Mouse (Mus musculus) left cerebral cortex, postnatal 4 days (tissue): ENCODE measurements around the gene Tmem201. TPM values are rescaled to one million over a fixed set of nuclear protein-coding genes. Genes with fewer than 3 reads are reported as not detected.
A peak's percentile ranks its signal among the peaks of the same experiment; 100 is the strongest.

ENCODE experiments used
- DNase-seq: peaks from one replicate; pipeline ENCODE4 v3.0.0-alpha.2; 2022
- intact Hi-C: fragments of 180-260 bp; cut with DNase I; formaldehyde crosslinking; loops from one replicate; pipeline ENCODE4 v1.15.1; 2025
- total RNA-seq, 2 experiments: library from RNA; stranded (reverse); gene quantifications; 2 replicates each; pipeline ENCODE4 v1.2.3; 2021

Tmem201 gene
- total RNA-seq, 2 experiments from 2014 or later, result 57.8 to 60.1 TPM

DNA sequence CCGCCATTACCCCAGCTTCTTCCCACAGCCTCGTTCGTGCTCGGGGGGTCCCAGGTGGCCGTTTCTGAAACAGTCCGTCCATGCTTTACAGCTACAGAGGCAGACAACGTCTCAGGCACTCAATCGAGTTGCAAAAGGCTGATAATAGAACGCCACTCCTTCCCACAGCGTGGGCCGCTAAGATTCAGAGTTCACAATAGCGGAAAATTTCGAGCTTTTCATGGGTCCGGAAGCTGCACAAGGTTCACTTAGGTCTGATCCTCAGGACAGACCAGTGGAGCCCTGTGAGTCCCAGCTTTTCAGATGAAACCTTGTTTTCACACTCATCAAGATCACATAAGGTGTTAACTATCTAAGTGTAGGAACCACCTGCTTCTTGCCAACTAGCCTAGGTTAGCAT is 49.0 kb downstream of the Tmem201 start:
- DNase-seq, result no peak
- intact Hi-C loops, result no loop called here

DNA sequence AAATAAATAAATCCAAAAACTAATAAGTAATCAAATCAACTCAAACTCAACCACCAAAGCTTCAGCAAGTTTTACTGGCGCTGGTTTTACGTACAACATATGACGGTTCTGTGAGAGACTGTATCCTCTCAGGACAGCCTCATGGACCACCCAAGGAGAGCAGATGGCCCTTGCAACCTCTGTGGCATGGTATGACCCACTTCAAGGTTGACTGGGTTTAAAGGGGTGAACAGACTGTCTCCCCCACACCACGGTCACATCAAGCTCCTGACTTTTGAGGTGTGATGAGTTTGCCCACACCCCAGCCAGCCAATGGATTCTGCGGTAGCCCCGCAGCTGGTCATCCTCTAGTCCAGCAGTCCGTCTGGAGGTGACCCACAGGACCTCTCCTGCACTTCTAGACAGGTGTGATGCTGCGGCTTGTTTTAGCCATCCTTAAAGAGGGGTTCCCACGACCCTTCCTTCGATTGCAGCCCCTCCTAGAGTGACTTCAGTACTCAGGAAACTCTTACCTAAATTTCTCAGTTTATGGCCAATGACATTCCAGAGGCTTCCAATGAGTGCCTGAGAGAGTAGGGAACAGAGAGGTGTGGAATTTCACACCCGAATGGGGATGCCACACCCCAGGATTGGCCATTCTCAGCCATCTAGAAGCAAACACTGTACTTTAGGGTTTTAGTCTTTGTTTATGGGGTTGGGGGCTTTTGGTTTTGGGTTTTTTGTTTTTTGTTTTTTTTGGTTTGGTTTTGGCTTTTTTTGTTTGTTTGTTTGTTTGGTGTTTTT is 52.8 kb downstream of the Tmem201 start:
- intact Hi-C loops, result no loop called here

DNA sequence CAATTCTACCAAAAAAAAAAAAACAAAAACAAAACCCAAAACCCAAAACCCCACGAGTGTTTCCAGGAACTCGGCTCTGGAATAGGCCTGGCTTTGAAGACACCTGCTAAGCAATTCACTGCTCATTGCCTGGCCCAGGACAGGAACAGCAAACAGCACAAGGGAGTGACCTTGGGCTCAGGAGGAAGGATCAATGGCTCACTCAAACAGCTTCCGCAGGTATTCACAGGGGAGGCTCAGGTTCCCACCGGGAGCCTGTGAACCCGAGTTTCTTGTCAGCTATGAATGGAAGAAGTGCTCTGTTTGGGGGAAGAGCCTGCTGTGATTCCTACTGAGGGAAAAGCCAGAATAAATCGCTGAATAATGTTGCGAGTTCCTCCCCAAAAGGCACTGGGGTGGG is 54.0 kb downstream of the Tmem201 start:
- no peak for DNase-seq
- intact Hi-C loops, result no loop called here

More for the DNA sequence above, 52.8 kb downstream of the Tmem201 start:
- DNase-seq, result no peak

DNA sequence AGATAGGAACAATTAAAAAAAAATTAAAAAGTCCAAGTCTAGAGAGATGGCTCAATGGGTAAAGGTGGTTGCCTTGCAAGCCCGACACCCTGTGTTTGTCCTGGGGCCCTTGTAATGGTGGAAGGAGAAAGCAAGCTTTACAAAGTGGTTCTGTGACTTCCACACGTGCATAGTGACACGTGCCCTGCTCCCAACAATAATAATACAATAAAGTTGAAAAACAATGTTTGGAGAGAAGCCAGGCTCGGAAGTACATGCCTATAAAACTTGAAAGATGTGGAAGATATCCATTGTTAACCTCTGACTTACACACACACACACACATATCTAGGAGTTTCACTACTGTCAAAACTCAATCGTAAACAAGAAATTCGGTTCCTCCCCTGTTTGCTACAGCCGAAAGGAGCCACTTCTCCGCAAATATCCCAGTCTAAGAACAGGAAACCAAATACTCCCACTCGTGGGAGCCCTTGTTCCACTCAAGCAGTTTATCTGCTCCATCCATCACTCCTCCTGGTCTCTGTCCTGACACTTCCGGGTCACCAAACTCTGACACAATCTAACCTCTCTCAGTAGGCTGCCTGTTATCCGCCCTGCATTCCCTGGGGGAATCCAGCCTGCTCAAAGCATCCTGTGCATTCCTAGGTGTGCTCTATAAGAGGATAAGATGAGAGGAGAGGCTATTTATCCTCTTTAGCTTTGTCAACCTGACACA is 58.6 kb downstream of the Tmem201 start:
- DNase-seq, result no peak
- intact Hi-C loops, result no loop called here

DNA sequence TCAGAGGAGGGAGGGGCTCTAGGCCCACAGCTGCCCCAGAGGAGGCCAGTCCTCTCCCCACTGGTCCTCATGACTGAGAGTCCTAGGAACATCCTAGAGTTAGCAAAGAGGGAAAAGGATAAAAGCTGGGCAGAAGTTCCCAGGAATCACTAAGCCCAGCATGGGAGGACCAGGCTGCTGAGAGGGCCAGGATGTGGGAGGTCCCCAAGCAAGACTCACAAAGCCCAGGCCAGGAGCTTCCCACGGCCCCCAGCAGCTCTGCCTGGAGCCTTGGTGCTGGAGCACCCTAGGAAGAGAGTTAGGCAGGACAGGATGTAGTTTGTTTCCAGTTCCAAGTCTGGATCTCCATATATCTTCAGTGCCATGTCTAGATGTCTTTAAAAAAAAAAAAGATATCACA is 59.8 kb downstream of the Tmem201 start:
- DNase-seq, result no peak

DNA sequence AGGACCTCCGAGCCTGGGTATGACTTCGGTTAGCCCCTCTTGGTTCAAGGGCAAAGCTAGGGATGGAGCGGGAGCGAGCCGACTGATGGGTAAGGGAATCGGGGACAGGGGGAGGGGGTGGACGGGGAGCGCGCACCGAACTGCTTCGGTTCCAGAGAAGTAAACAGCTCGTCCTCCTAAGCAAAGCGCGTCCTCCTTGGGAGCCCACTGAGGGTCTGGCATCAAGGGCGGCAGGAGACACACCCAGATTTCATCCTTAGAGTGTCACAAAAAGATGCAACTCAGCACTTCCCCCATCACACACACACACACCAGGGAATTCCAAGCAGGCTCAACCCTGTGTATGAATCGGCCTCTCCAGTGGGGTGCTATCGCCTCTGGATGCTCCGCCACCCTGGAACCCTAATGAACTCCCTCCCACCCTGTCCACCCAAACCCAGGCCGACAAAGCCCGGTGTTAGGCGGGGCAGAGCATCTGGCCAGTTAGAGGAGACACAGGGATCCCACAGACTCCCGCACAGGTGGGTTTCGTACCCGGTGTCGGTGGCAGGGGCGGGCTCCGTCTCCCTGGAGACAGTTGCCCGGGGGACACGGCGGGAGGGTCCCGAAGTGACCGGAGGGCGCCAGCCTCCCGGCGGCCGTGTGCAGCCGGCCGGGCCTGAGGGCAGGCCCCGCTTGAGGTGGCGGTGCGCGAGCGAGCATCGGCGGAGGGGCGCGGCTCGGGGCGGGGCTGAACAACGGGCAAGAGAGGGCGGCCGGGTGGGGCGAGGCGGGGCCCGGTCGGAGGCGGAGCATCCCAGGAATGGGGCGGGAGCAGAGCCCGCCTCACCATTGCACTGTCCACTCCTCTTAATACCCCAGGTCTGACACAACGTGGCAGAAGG is 62.2 kb downstream of the Tmem201 start:
- intact Hi-C loops, result no loop called here

More for the DNA sequence above, 59.8 kb downstream of the Tmem201 start:
- intact Hi-C loops, result no loop called here

DNA sequence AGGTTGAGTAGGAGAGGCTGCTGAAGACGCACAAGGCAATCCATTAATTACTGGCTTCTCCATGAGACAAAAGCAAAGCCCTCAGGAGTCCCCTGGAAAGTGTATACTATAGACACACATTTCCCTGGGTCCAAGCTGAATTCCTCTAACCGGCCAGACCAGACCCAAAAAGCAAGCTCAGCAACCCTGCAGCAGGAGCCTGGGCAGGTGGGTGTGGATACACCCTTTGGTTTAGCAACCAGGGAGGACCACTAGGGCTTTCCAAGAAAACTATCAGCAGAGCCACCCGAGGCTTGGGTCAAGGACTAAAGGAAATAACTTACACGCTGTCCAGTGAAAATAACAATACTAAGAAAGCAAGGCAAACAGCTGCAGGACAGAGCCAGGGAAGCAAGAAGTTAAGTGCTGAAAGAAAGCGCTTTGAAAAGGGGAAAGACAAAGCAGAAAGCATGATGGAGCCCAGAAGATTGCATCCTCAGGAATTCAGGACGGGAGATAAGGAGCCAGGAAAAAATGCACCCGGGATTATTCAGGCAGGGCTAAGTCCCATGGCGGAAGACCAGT is 62.9 kb downstream of the Tmem201 start:
- intact Hi-C loops, result no loop called here
- no peak for DNase-seq

More for the DNA sequence above, 62.2 kb downstream of the Tmem201 start:
- DNase-seq, result peak; percentile 82

DNA sequence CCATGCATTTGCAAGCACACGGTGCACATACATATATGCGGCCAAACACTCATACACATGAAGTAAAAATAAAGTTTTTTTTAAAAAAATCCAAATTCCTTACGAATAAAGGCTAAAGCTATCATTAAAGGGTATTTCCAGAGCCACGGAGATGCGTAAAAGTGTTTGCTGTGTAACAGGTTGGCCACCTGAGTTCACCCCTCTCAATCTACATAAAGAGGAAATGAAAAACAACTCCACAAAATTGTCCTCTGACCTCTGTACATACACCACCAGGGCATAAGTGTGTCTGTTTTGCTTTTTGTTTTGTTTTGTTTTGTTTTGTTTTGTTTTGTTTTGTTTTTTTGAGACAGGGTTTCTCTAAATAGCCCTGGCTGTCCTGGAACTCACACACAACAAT is 65.1 kb downstream of the Tmem201 start:
- DNase-seq, result no peak
- intact Hi-C loops, result no loop called here

DNA sequence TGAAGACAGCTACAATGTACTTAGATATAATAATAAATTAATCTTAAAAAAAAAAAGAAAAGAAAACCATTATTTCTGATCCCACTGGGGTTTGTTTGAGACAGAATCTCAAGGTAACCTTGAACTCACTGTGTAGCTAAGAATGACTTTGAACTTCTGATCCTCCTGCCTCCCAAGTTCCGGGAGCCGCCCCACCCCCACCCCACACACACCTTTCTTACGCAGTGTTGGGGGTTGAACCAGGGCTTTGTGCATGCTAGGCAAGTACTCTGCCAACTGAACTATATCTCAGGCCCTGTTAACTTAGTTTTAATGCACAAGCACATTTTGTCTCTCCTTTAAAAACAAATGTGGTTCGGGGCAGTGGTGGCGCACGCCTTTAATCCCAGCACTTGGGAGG is 66.7 kb downstream of the Tmem201 start:
- no peak for DNase-seq
- intact Hi-C loops, result no loop called here

DNA sequence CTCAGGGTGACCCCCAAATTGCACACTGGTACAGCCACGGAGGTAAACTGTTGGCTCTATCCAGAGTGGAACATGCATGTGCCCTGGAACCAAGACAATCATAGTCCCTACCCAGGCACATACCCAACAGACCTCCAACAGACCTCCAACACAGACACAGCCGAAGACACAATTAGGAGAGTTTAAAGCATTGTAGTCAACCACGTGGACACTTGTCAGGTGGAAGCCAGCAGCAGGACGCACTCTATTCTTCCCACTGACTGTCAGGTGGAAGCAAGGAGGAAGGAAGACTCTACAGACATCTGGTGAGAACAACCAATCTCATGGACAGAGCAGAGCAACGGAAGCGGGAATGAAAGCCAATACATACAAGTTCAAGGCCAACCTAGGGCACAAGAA is 72.2 kb downstream of the Tmem201 start:
- no peak for DNase-seq
- intact Hi-C loops, result no loop called here

Other genes with a start within 250 kb of the Tmem201 start
- gene Ctnnbip1, start 219.8 kb downstream of the Tmem201 start, total RNA-seq, result 10 to 100 TPM; 94.7 to 99.4 TPM
- 100 to 1,000 TPM; 494 to 507 TPM for gene Clstn1, start 151.6 kb downstream of the Tmem201 start, total RNA-seq
- gene Pik3cd, start 35.5 kb downstream of the Tmem201 start, total RNA-seq, result 10 to 100 TPM; 46.2 to 53.7 TPM
- 10 to 100 TPM; 18.6 to 19.4 TPM for gene Slc25a33, start 36.2 kb upstream of the Tmem201 start, total RNA-seq
- 10 to 100 TPM; 13.9 to 15.3 TPM for gene Spsb1, start 217.0 kb upstream of the Tmem201 start, total RNA-seq